Comparison of ENCODE assay signal across 8 mouse cellular contexts in the genomic region with DNA sequence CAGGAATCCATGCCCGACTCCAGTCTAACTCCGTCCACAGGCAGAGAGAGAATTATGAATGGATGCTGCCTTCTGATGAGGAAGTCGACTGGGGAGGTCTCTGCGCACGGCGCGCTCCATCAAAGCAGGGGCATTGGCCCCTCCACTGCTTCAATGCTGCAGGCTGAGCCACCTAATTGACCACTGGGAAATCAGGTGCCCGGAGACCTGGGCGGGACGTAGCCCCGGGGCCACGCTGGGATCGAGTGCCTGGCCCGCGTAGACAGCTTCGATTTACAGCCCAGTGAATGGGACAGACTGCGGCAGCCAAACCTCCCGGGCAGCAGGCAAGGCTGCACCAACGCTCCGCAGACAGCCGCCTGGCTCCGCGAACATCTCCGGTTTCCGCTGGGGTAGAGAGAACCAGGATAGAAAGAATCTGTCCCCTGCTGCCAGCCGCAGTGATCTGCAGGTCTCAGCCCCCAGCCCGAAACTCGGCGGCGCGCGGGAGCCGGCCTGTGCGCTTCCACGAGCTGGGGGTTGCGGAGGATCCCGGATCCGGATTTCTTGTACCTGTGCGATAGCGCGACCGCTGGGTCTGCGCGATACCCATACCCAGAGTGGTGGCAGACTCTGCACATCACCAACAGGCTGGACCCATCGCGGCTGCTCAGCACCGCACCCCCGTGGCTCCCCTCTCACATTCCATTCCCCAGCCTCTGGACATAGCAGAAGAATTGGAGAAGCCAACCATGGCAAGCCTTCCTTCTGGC.
A peak's percentile ranks its signal among the peaks of the same experiment; 100 is the strongest.
DNase-seq lines count a peak whose midpoint lies in the region; ATAC-seq and TF ChIP-seq lines count a peak whose summit lies in the region.

No protein-coding gene starts in this region.

- H3K36me3 ChIP-seq in embryonic facial prominence, embryonic 10.5 days (replicated peaks), result no peaks in the 10 kb centered on the region
- H3K36me3 ChIP-seq in heart, embryonic 16.5 days (ENCODE audit: control insufficient read depth, insufficient read depth), result no peaks in the 10 kb centered on the region
- no peaks in the 10 kb centered on the region for H3K36me3 ChIP-seq in limb, embryonic 12.5 days
- H3K36me3 ChIP-seq in neural tube, embryonic 14.5 days (ENCODE audit: control insufficient read depth, insufficient read depth, low read length), result no peaks in the 10 kb centered on the region

- WGBS in embryonic facial prominence, embryonic 10.5 days, result 20% methylated on average over 48 of the region's 48 CpGs
- WGBS in heart, embryonic 16.5 days, result 17% methylated on average over 48 of the region's 48 CpGs
- 13% methylated on average over 48 of the region's 48 CpGs for WGBS in limb, embryonic 12.5 days
- 15% methylated on average over 44 of the region's 48 CpGs for WGBS in neural tube, embryonic 14.5 days

- no peaks in the 10 kb centered on the region for H3K9me3 ChIP-seq in embryonic facial prominence, embryonic 10.5 days
- no peaks in the 10 kb centered on the region for H3K9me3 ChIP-seq in heart, embryonic 16.5 days (replicated peaks; ENCODE audit: control insufficient read depth, low read length)
- H3K9me3 ChIP-seq in limb, embryonic 12.5 days, result no peaks in the 10 kb centered on the region
- no peaks in the 10 kb centered on the region for H3K9me3 ChIP-seq in neural tube, embryonic 14.5 days (ENCODE audit: control insufficient read depth, low read length)

- H3K4me1 ChIP-seq in embryonic facial prominence, embryonic 10.5 days, result peaks cover 27% of the 10 kb centered on the region
- H3K4me1 ChIP-seq in heart, embryonic 16.5 days (ENCODE audit: control insufficient read depth, insufficient read depth, low read length), result peaks cover 5% of the 10 kb centered on the region
- no peaks in the 10 kb centered on the region for H3K4me1 ChIP-seq in limb, embryonic 12.5 days (replicated peaks)
- H3K4me1 ChIP-seq in neural tube, embryonic 14.5 days (ENCODE audit: control insufficient read depth, insufficient read depth, low read length), result 0 out of 2 replicates have a peak, but pooled peaks cover 3% of the 10 kb centered on the region

- no peak overlapping the region for H3K9ac ChIP-seq in heart, embryonic 16.5 days (ENCODE audit: low read length)
- H3K9ac ChIP-seq in limb, embryonic 12.5 days (replicated peaks), result peak overlapping the region; percentile 27; the same call in 1 of the 2 replicates
- peak overlapping the region; percentile 51 for H3K9ac ChIP-seq in neural tube, embryonic 14.5 days (replicated peaks; ENCODE audit: low read depth, low read length)

- peaks cover 100% of the 10 kb centered on the region for H3K27me3 ChIP-seq in embryonic facial prominence, embryonic 10.5 days (replicated peaks; ENCODE audit: low read depth, poor library complexity, severe bottlenecking)
- peaks cover 13% of the 10 kb centered on the region for H3K27me3 ChIP-seq in heart, embryonic 16.5 days (ENCODE audit: control insufficient read depth, insufficient read depth, low read length)
- peaks cover 64% of the 10 kb centered on the region for H3K27me3 ChIP-seq in limb, embryonic 12.5 days
- peaks cover 15% of the 10 kb centered on the region for H3K27me3 ChIP-seq in neural tube, embryonic 14.5 days (ENCODE audit: control insufficient read depth, insufficient read depth, low read length)

- no peak; the same call in 1 of the 2 replicates for TF ChIP-seq CTCF in left cerebral cortex, adult 2 months (IDR thresholded peaks at IDR 0.05)

- peak overlapping the region; percentile 71 for H3K4me2 ChIP-seq in heart, embryonic 16.5 days (ENCODE audit: low read depth, low read length)
- peak overlapping the region; percentile 85 for H3K4me2 ChIP-seq in limb, embryonic 12.5 days
- H3K4me2 ChIP-seq in neural tube, embryonic 14.5 days (ENCODE audit: low read depth, low read length), result peak overlapping the region; percentile 67

- H3K4me3 ChIP-seq in left cerebral cortex, adult 2 months, result peak overlapping the region; percentile 46
- peak overlapping the region; percentile 63 for H3K4me3 ChIP-seq in embryonic facial prominence, embryonic 10.5 days
- H3K4me3 ChIP-seq in heart, embryonic 16.5 days (ENCODE audit: low read length), result peak overlapping the region; percentile 48
- peak overlapping the region; percentile 45 for H3K4me3 ChIP-seq in limb, embryonic 12.5 days (replicated peaks)
- peak overlapping the region; percentile 41 for H3K4me3 ChIP-seq in neural tube, embryonic 14.5 days (ENCODE audit: low read depth, low read length)

- DNase-seq in left cerebral cortex, adult 2 months (ENCODE audit: extremely low spot score in 1 of 2, low spot score in 2 of 2), result peak; percentile 25 to 28
- no peak for DNase-seq in left cerebral cortex, adult 11 months (ENCODE audit: low spot score)
- DNase-seq in embryonic facial prominence, embryonic 10.5 days (ENCODE audit: low spot score), result peak; percentile 58
- no peak for DNase-seq in natural killer cell, adult 2 months (ENCODE audit: low spot score in 2 of 2)
- no peak for DNase-seq in urinary bladder, postnatal 4 days (ENCODE audit: low spot score in 2 of 2)

- intact Hi-C loops in left cerebral cortex, adult 2 months (cut with DNase I), result no loop called here

- peak; percentile 32; the same call in 1 of the 2 replicates for ATAC-seq in heart, embryonic 16.5 days (replicated peaks; ENCODE audit: extremely low read depth, insufficient read depth, low FRiP score)
- ATAC-seq in limb, embryonic 12.5 days (ENCODE audit: insufficient number of reproducible peaks, insufficient read depth, low FRiP score, low TSS enrichment, low read depth), result peak; percentile 48; the same call in 1 of the 2 replicates
- peak; percentile 88 for ATAC-seq in neural tube, embryonic 14.5 days (ENCODE audit: low read depth)

- no peak overlapping the region for H3K27ac ChIP-seq in left cerebral cortex, adult 2 months
- H3K27ac ChIP-seq in embryonic facial prominence, embryonic 10.5 days (replicated peaks), result peak overlapping the region; percentile 61; the same call in 1 of the 2 replicates
- H3K27ac ChIP-seq in heart, embryonic 16.5 days (ENCODE audit: low read length), result no peak overlapping the region
- no peak overlapping the region for H3K27ac ChIP-seq in limb, embryonic 12.5 days
- H3K27ac ChIP-seq in neural tube, embryonic 14.5 days (ENCODE audit: low read depth, low read length), result peak overlapping the region; percentile 66

Comparison
In these comparisons a context has a peak if more than half of its experiments do, and no peak if none do; other contexts are left out.
1. DNase-seq: peak in left cerebral cortex, adult 2 months (2 of 2) and embryonic facial prominence, embryonic 10.5 days (single experiment); none in left cerebral cortex, adult 11 months (single experiment), natural killer cell, adult 2 months (0 of 2) and urinary bladder, postnatal 4 days (0 of 2).
2. H3K27ac ChIP-seq: peak in embryonic facial prominence, embryonic 10.5 days (single experiment) and neural tube, embryonic 14.5 days (single experiment); none in left cerebral cortex, adult 2 months (single experiment), heart, embryonic 16.5 days (single experiment) and limb, embryonic 12.5 days (single experiment).
3. ATAC-seq: peak in every context shown above with its lines; median percentile 88 in neural tube, embryonic 14.5 days; 48 in limb, embryonic 12.5 days; 32 in heart, embryonic 16.5 days.
4. Peak in every context shown above with its lines, with median percentiles within 50 percentile points of each other: H3K4me3 ChIP-seq and H3K4me2 ChIP-seq.